31 mouse cellular contexts compared by ENCODE assay signal in genomic region chr8:91177708-91178107, GRCm38 (mm10). TPM values are rescaled to one million over a fixed set of nuclear protein-coding genes. Genes with fewer than 3 reads are reported as not detected.
DNase-seq lines count a peak whose midpoint lies in the region; ATAC-seq and TF ChIP-seq lines count a peak whose summit lies in the region.
"Had no signal": no experiment of that assay in that cellular context is flagged by ENCODE, and none has a peak within 500 bp of the region (broad histone marks: within the 10 kb centered on the region; RNA-seq: fewer than 3 reads in every experiment).

No protein-coding gene starts in this region.

- 0 out of 2 replicates have a peak, but pooled peaks have one; percentile 11 for TF ChIP-seq CTCF in gastrocnemius, adult 2 months (IDR thresholded peaks at IDR 0.05)
- TF ChIP-seq CTCF in CH12.LX (conservative IDR thresholded peaks at IDR 0.05 in 1 of 2, IDR thresholded peaks at IDR 0.05 in 1 of 2; ENCODE audit: low read depth in 2 of 2, low read length in 2 of 2) = peak in 1 of 2 experiments; percentile 50; a peak in 2 of 4 replicates

- peak; percentile 20; the same call in 1 of the 2 replicates for ATAC-seq in limb, embryonic 12.5 days (ENCODE audit: insufficient number of reproducible peaks, insufficient read depth, low FRiP score, low TSS enrichment, low read depth)
- ATAC-seq: forebrain, postnatal 0 days; midbrain, embryonic 15.5 days had no signal

- no peak for DNase-seq in gastrocnemius, adult 2 months
- no peak for DNase-seq in gastrocnemius, postnatal 25 days
- no peak for DNase-seq in limb, embryonic 10.5 days (ENCODE audit: low spot score)
- DNase-seq in CH12.LX (ENCODE audit: extremely low read depth) = no peak
- peak; percentile 43 for DNase-seq in retina, embryonic 14.5 days (ENCODE audit: low spot score)
- no peak for DNase-seq in adrenal gland, postnatal 25 days
- no peak for DNase-seq in cerebellum, adult 11-12 months
- DNase-seq: adrenal gland, postnatal 14 days; cerebellum, adult 8-10 months; cerebellum, postnatal 25 days; forebrain, postnatal 0 days; gastrocnemius, postnatal 10 days; heart, postnatal 36 days; kidney, adult 11 months; layer of hippocampus, adult 9-11 months; lung, postnatal 14 days; right cerebral cortex, adult 18-20 months; right cerebral cortex, postnatal 4 days; thymus, adult 2 months; thymus, postnatal 36 days had no signal

- no peaks in the 10 kb centered on the region for H3K79me2 ChIP-seq in CH12.LX (replicated peaks; ENCODE audit: control insufficient read depth, extremely low read depth, insufficient read depth, poor library complexity, severe bottlenecking)

- no peak overlapping the region for H3K4me2 ChIP-seq in limb, embryonic 12.5 days
- no peak overlapping the region for H3K4me2 ChIP-seq in CH12.LX (ENCODE audit: insufficient read depth, low read depth, poor library complexity, severe bottlenecking)
- H3K4me2 ChIP-seq: embryonic facial prominence, embryonic 15.5 days; forebrain, embryonic 12.5 days; heart, embryonic 11.5 days; hindbrain, embryonic 12.5 days; liver, embryonic 15.5 days; midbrain, embryonic 15.5 days; neural tube, embryonic 15.5 days had no signal

- no peak for TF ChIP-seq POLR2A in CH12.LX (IDR thresholded peaks at IDR 0.05; ENCODE audit: low read depth, low read length)

- no peaks in the 10 kb centered on the region for H3K9me3 ChIP-seq in limb, embryonic 12.5 days
- H3K9me3 ChIP-seq in limb, embryonic 10.5 days (replicated peaks) = no peaks in the 10 kb centered on the region
- no peaks in the 10 kb centered on the region for H3K9me3 ChIP-seq in CH12.LX (replicated peaks; ENCODE audit: low read length)
- H3K9me3 ChIP-seq: embryonic facial prominence, embryonic 10.5 days; embryonic facial prominence, embryonic 15.5 days; forebrain, embryonic 12.5 days; hindbrain, embryonic 12.5 days; liver, embryonic 15.5 days; midbrain, embryonic 10.5 days; midbrain, embryonic 15.5 days; neural tube, embryonic 15.5 days had no signal

- H3K27ac ChIP-seq in gastrocnemius, adult 2 months = no peak overlapping the region
- no peak overlapping the region for H3K27ac ChIP-seq in limb, embryonic 12.5 days
- no peak overlapping the region for H3K27ac ChIP-seq in limb, embryonic 10.5 days
- no peak overlapping the region for H3K27ac ChIP-seq in CH12.LX (ENCODE audit: insufficient read depth, low read depth)
- H3K27ac ChIP-seq: embryonic facial prominence, embryonic 10.5 days; embryonic facial prominence, embryonic 15.5 days; forebrain, embryonic 12.5 days; hindbrain, embryonic 12.5 days; left cerebral cortex, adult 2 months; liver, embryonic 15.5 days; midbrain, embryonic 10.5 days; midbrain, embryonic 15.5 days; neural tube, embryonic 15.5 days had no signal

- peak; percentile 56 for TF ChIP-seq RAD21 in CH12.LX (IDR thresholded peaks at IDR 0.05; ENCODE audit: low read depth, low read length)

- intact Hi-C loops in gastrocnemius, adult 2 months (cut with DNase I) = no loop called here

- no peak overlapping the region for H3K4me3 ChIP-seq in gastrocnemius, adult 2 months
- H3K4me3 ChIP-seq in limb, embryonic 12.5 days (replicated peaks) = no peak overlapping the region
- no peak overlapping the region for H3K4me3 ChIP-seq in limb, embryonic 10.5 days
- H3K4me3 ChIP-seq in CH12.LX (replicated peaks in 1 of 3; ENCODE audit: low read depth in 2 of 3, low read length in 2 of 3, poor library complexity in 1 of 3) = no peak overlapping the region
- H3K4me3 ChIP-seq: embryonic facial prominence, embryonic 10.5 days; embryonic facial prominence, embryonic 15.5 days; forebrain, embryonic 12.5 days; hindbrain, embryonic 12.5 days; left cerebral cortex, adult 2 months; liver, embryonic 15.5 days; midbrain, embryonic 10.5 days; midbrain, embryonic 15.5 days; neural tube, embryonic 15.5 days had no signal

- no peaks in the 10 kb centered on the region for H3K4me1 ChIP-seq in limb, embryonic 12.5 days (replicated peaks)
- no peaks in the 10 kb centered on the region for H3K4me1 ChIP-seq in limb, embryonic 10.5 days
- no peaks in the 10 kb centered on the region for H3K4me1 ChIP-seq in CH12.LX (ENCODE audit: control insufficient read depth in 1 of 2, insufficient read depth in 2 of 2)
- H3K4me1 ChIP-seq: embryonic facial prominence, embryonic 10.5 days; embryonic facial prominence, embryonic 15.5 days; liver, embryonic 15.5 days; midbrain, embryonic 10.5 days; midbrain, embryonic 15.5 days; neural tube, embryonic 15.5 days had no signal

- in situ Hi-C loops in CH12.LX (cut with MboI; ENCODE audit: low pct_ligation_motif_present, low pct_unique_long_range_greater_than_20kb, low sequenced_read_pairs) = loop anchor here (25.0 kb wide), 1 partner anchor 1835 kb away; no protein-coding TSS in a partner anchor

- H3K27me3 ChIP-seq in limb, embryonic 12.5 days = peaks cover 27% of the 10 kb centered on the region
- peaks cover 23% of the 10 kb centered on the region; the same call in 1 of the 2 replicates for H3K27me3 ChIP-seq in limb, embryonic 10.5 days (ENCODE audit: low read depth, poor library complexity, severe bottlenecking)
- peaks cover 2% of the 10 kb centered on the region for H3K27me3 ChIP-seq in CH12.LX (replicated peaks)
- H3K27me3 ChIP-seq: embryonic facial prominence, embryonic 15.5 days; hindbrain, embryonic 12.5 days; liver, embryonic 15.5 days; midbrain, embryonic 15.5 days; neural tube, embryonic 15.5 days had no signal

- H3K36me3 ChIP-seq in limb, embryonic 12.5 days = no peaks in the 10 kb centered on the region
- no peaks in the 10 kb centered on the region for H3K36me3 ChIP-seq in limb, embryonic 10.5 days
- H3K36me3 ChIP-seq in CH12.LX (replicated peaks in 1 of 2; ENCODE audit: control insufficient read depth in 1 of 2, insufficient read depth in 1 of 2, low read length in 1 of 2) = no peaks in the 10 kb centered on the region
- H3K36me3 ChIP-seq: embryonic facial prominence, embryonic 10.5 days; embryonic facial prominence, embryonic 15.5 days; forebrain, embryonic 12.5 days; hindbrain, embryonic 12.5 days; liver, embryonic 15.5 days; midbrain, embryonic 10.5 days; midbrain, embryonic 15.5 days; neural tube, embryonic 15.5 days had no signal

- no peak for TF ChIP-seq EP300 in CH12.LX (IDR thresholded peaks at IDR 0.05; ENCODE audit: low read length)

- dilution Hi-C loops in CH12.LX (cut with MboI; ENCODE audit: extremely low pct_ligation_motif_present, extremely low pct_unique_long_range_greater_than_20kb, low sequenced_read_pairs) = no loop called here

- 40% methylated on average over 1 of the region's 1 CpGs for WGBS in limb, embryonic 12.5 days
- 67% methylated on average over 1 of the region's 1 CpGs for WGBS in limb, embryonic 10.5 days

- H3K9ac ChIP-seq in limb, embryonic 12.5 days (replicated peaks) = no peak overlapping the region
- no peak overlapping the region for H3K9ac ChIP-seq in CH12.LX (ENCODE audit: insufficient read depth, low read depth)
- H3K9ac ChIP-seq: embryonic facial prominence, embryonic 15.5 days; forebrain, embryonic 12.5 days; forebrain, postnatal 0 days; hindbrain, embryonic 12.5 days; liver, embryonic 15.5 days; midbrain, embryonic 15.5 days; neural tube, embryonic 15.5 days had no signal

TF ChIP-seq in CH12.LX, 34 proteins besides CTCF, POLR2A, EP300 and RAD21:
- TF ChIP-seq MAFK (IDR thresholded peaks at IDR 0.05; ENCODE audit: insufficient replicate concordance, low read length) = no peak

RNA-seq across cellular contexts. Expression of gene Aktip, which starts 22.1 kb away (rescaled TPM):
- 10 to 100 TPM; 51.7 to 54.2 TPM for total RNA-seq in gastrocnemius, adult 2 months (2021)
- 10 to 100 TPM; 33.2 to 38.1 TPM for total RNA-seq in gastrocnemius, postnatal 25 days (2021)
- 43.0 and 44.2 TPM in 2 replicates for polyA plus RNA-seq in limb, embryonic 12.5 days (2016; fragmentation: Nextera tagmentation; extraction: Ambion mirVana)
- 39.3 and 39.7 TPM in 2 replicates for polyA plus RNA-seq in limb, embryonic 10.5 days (2016; fragmentation: Nextera tagmentation; extraction: Ambion mirVana)
- 8.5 and 9.3 TPM in 2 replicates for total RNA-seq in CH12.LX (2012; rRNA removed)
- total RNA-seq in CH12.LX (2014; rRNA removed) = 13.3 and 13.6 TPM in 2 replicates
- 9.7 and 13.4 TPM in 2 replicates for polyA plus RNA-seq in CH12.LX (2012; ENCODE audit: insufficient read length, low read depth)
- total RNA-seq in adrenal gland, postnatal 25 days (2021) = 37.8 and 39.6 TPM in 2 replicates
